Mouse (Mus musculus) liver, embryonic 12.5 days (tissue): ENCODE measurements around the gene Cnep1r1. TPM values are rescaled to one million over a fixed set of nuclear protein-coding genes. Genes with fewer than 3 reads are reported as not detected.
A peak's percentile ranks its signal among the peaks of the same experiment; 100 is the strongest.

Experiments
- ATAC-seq: fragments of 200-750 bp; cut with Nextera tagmentation; 2 replicates; pipeline ENCODE4 v1.8.0; 2017; ENCODE audit warnings: moderate number of reproducible peaks, mild to moderate bottlenecking, moderate library complexity
- H3K27ac ChIP-seq: fragments of 300-500 bp; sonication (generic); 2 replicates; pipeline ENCODE4 v1.5.1; 2016; ENCODE audit warnings: mild to moderate bottlenecking
- H3K27me3 ChIP-seq: fragments of 300-500 bp; sonication (generic); replicated peaks from 2 replicates; pipeline ENCODE4 v1.6.1; 2016; ENCODE audit warnings: mild to moderate bottlenecking, moderate library complexity
- H3K36me3 ChIP-seq: fragments of 300-500 bp; sonication (generic); 2 replicates; pipeline ENCODE4 v1.6.1; 2016; ENCODE audit warnings: mild to moderate bottlenecking, moderate library complexity
- H3K4me1 ChIP-seq: fragments of 300-500 bp; sonication (generic); 2 replicates; pipeline ENCODE4 v1.6.1; 2016
- H3K4me2 ChIP-seq: fragments of 300-500 bp; sonication (generic); 2 replicates; pipeline ENCODE4 v1.6.1; 2016; ENCODE audit warnings: mild to moderate bottlenecking, moderate library complexity
- H3K4me3 ChIP-seq: fragments of 300-500 bp; sonication (generic); 2 replicates; pipeline ENCODE4 v1.5.1; 2016; ENCODE audit warnings: mild to moderate bottlenecking, moderate library complexity
- H3K9ac ChIP-seq: fragments of 300-500 bp; sonication (generic); 2 replicates; pipeline ENCODE4 v1.6.1; 2016; ENCODE audit warnings: mild to moderate bottlenecking, moderate library complexity
- H3K9me3 ChIP-seq: fragments of 300-500 bp; sonication (generic); replicated peaks from 2 replicates; pipeline ENCODE4 v1.6.1; 2016; ENCODE audit warnings: mild to moderate bottlenecking, moderate library complexity
- WGBS: fragments of 180-500 bp; shearing (Covaris S2); methylation state at CpG from one replicate; pipeline ENCODE4 v1.1.7; 2016; ENCODE audit not compliant: insufficient replicate concordance; 5-methylcytosine and 5-hydroxymethylcytosine counted together
- polyA plus RNA-seq: library from polyadenylated mRNA; unstranded; fragments of >200 nt; fragmentation: Nextera tagmentation; extraction: Ambion mirVana; gene quantifications from 2 replicates; pipeline ENCODE4 v1.2.1, GENCODE M21; 2016

Gene Cnep1r1
- polyA plus RNA-seq, 1 experiment from 2014 or later = 30.0 TPM

GRCm38 (mm10) chr8:88137748-88138484, 19.3 kb downstream of the Cnep1r1 start, which contains the start of gene Heatr3:
Gene Heatr3 (plus strand): TSS chr8:88137855.
- peak within 1 kb of the TSS; percentile 84 for H3K27ac ChIP-seq

GRCm38 (mm10) chr8:88139256-88139655, 20.7 kb downstream of the Cnep1r1 start:
- no peak for ATAC-seq
- H3K27ac ChIP-seq = no peak overlapping the region
- H3K4me3 ChIP-seq = no peak overlapping the region
- no peaks in the 10 kb centered on the region for H3K27me3 ChIP-seq
- peaks cover 23% of the 10 kb centered on the region for H3K4me1 ChIP-seq
- peaks cover 68% of the 10 kb centered on the region for H3K36me3 ChIP-seq
- H3K9ac ChIP-seq = no peak overlapping the region
- 70% methylated on average over 3 of the region's 3 CpGs for WGBS
- H3K4me2 ChIP-seq = peak overlapping the region; percentile 84; the same call in 1 of the 2 replicates
- no peaks in the 10 kb centered on the region for H3K9me3 ChIP-seq

More at GRCm38 (mm10) chr8:88137748-88138484, 19.3 kb downstream of the Cnep1r1 start, which contains the start of gene Heatr3:
- Histone ChIP-seq H3K9me3 (no peaks in the 10 kb centered on the region), H3K36me3 (peaks cover 72% of the 10 kb centered on the region), H3K4me2 (peak within 1 kb of the TSS; percentile 84), H3K9ac (peak within 1 kb of the TSS; percentile 82), H3K4me3 (peak within 1 kb of the TSS; percentile 82), H3K4me1 (peaks cover 23% of the 10 kb centered on the region), H3K27me3 (no peaks in the 10 kb centered on the region)
- peak; percentile 95 for ATAC-seq
- under 1% methylated on average over 67 of the region's 79 CpGs for WGBS

- 81% methylated on average over 3 of the region's 3 CpGs for WGBS
- Histone ChIP-seq H3K9me3 (no peaks in the 10 kb centered on the region), H3K4me3 (no peak overlapping the region), H3K9ac (no peak overlapping the region), H3K36me3 (peaks cover 71% of the 10 kb centered on the region), H3K27ac (no peak overlapping the region), H3K4me1 (peaks cover 23% of the 10 kb centered on the region), H3K27me3 (no peaks in the 10 kb centered on the region), H3K4me2 (no peak overlapping the region)
- ATAC-seq = no peak
Observed at GRCm38 (mm10) chr8:88141629-88142028, 23.1 kb downstream of the Cnep1r1 start.

GRCm38 (mm10) chr8:88144041-88144440, 25.5 kb downstream of the Cnep1r1 start:
- 62% methylated on average over 5 of the region's 5 CpGs for WGBS
- no peak overlapping the region for H3K4me3 ChIP-seq

GRCm38 (mm10) chr8:88150910-88151371, 32.4 kb downstream of the Cnep1r1 start:
- no peaks in the 10 kb centered on the region for H3K9me3 ChIP-seq
- H3K36me3 ChIP-seq = peaks cover 91% of the 10 kb centered on the region
- H3K27me3 ChIP-seq = no peaks in the 10 kb centered on the region
- no peak overlapping the region for H3K4me3 ChIP-seq
- WGBS = 90% methylated on average over 6 of the region's 6 CpGs
- no peak for ATAC-seq
- no peak overlapping the region for H3K9ac ChIP-seq
- no peak overlapping the region for H3K27ac ChIP-seq
- H3K4me2 ChIP-seq = no peak overlapping the region
- H3K4me1 ChIP-seq = no peaks in the 10 kb centered on the region

More at GRCm38 (mm10) chr8:88144041-88144440, 25.5 kb downstream of the Cnep1r1 start:
- H3K9ac ChIP-seq = no peak overlapping the region
- H3K27ac ChIP-seq = no peak overlapping the region
- no peaks in the 10 kb centered on the region for H3K27me3 ChIP-seq
- no peaks in the 10 kb centered on the region for H3K9me3 ChIP-seq
- no peak overlapping the region for H3K4me2 ChIP-seq
- H3K4me1 ChIP-seq = peaks cover 11% of the 10 kb centered on the region; the same call in 1 of the 2 replicates
- ATAC-seq = no peak
- peaks cover 90% of the 10 kb centered on the region for H3K36me3 ChIP-seq

- 79% methylated on average over 10 of the region's 10 CpGs for WGBS
- peaks cover 97% of the 10 kb centered on the region for H3K36me3 ChIP-seq
- no peak overlapping the region for H3K27ac ChIP-seq
- H3K27me3 ChIP-seq = no peaks in the 10 kb centered on the region
- no peak for ATAC-seq
- H3K9me3 ChIP-seq = no peaks in the 10 kb centered on the region
- no peak overlapping the region for H3K4me2 ChIP-seq
- H3K4me3 ChIP-seq = no peak overlapping the region
- no peaks in the 10 kb centered on the region for H3K4me1 ChIP-seq
- H3K9ac ChIP-seq = no peak overlapping the region
Observed at GRCm38 (mm10) chr8:88160237-88160995, 41.8 kb downstream of the Cnep1r1 start.

- 61% methylated on average over 5 of the region's 5 CpGs for WGBS
- no peak overlapping the region for H3K27ac ChIP-seq
- H3K4me2 ChIP-seq = no peak overlapping the region
- no peaks in the 10 kb centered on the region for H3K27me3 ChIP-seq
- peaks cover 97% of the 10 kb centered on the region for H3K36me3 ChIP-seq
- H3K9me3 ChIP-seq = no peaks in the 10 kb centered on the region
- ATAC-seq = 0 out of 2 replicates have a peak, but pooled peaks have one; percentile 40
- no peaks in the 10 kb centered on the region for H3K4me1 ChIP-seq
- no peak overlapping the region for H3K9ac ChIP-seq
- no peak overlapping the region for H3K4me3 ChIP-seq
Observed at GRCm38 (mm10) chr8:88161439-88161838, 42.9 kb downstream of the Cnep1r1 start.

GRCm38 (mm10) chr8:88175264-88175663, 56.7 kb downstream of the Cnep1r1 start:
- no peak overlapping the region for H3K27ac ChIP-seq
- 65% methylated on average over 7 of the region's 7 CpGs for WGBS
- H3K4me1 ChIP-seq = peaks cover 10% of the 10 kb centered on the region
- no peak overlapping the region for H3K9ac ChIP-seq
- no peaks in the 10 kb centered on the region for H3K9me3 ChIP-seq
- no peak overlapping the region for H3K4me3 ChIP-seq
- no peaks in the 10 kb centered on the region for H3K27me3 ChIP-seq
- no peak overlapping the region for H3K4me2 ChIP-seq
- peaks cover 36% of the 10 kb centered on the region for H3K36me3 ChIP-seq
- no peak for ATAC-seq

- Histone ChIP-seq H3K9me3 (no peaks in the 10 kb centered on the region), H3K9ac (no peak overlapping the region), H3K27ac (no peak overlapping the region), H3K4me1 (peaks cover 10% of the 10 kb centered on the region), H3K4me2 (no peak overlapping the region), H3K4me3 (no peak overlapping the region), H3K27me3 (no peaks in the 10 kb centered on the region), H3K36me3 (peaks cover 20% of the 10 kb centered on the region)
- 70% methylated on average over 8 of the region's 8 CpGs for WGBS
- ATAC-seq = no peak
Observed at GRCm38 (mm10) chr8:88177291-88177690, 58.7 kb downstream of the Cnep1r1 start.

GRCm38 (mm10) chr8:88183121-88183520, 64.6 kb downstream of the Cnep1r1 start:
- no peak overlapping the region for H3K4me3 ChIP-seq
- no peaks in the 10 kb centered on the region for H3K4me1 ChIP-seq
- no peak overlapping the region for H3K4me2 ChIP-seq
- no peak overlapping the region for H3K27ac ChIP-seq
- WGBS = 56% methylated on average over 2 of the region's 2 CpGs
- no peaks in the 10 kb centered on the region for H3K27me3 ChIP-seq
- H3K36me3 ChIP-seq = no peaks in the 10 kb centered on the region
- no peak overlapping the region for H3K9ac ChIP-seq
- no peak for ATAC-seq
- H3K9me3 ChIP-seq = no peaks in the 10 kb centered on the region
